Mouse (Mus musculus) heart, embryonic 15.5 days (tissue): ENCODE measurements at regions not wholly inside any gene's neighbourhood (a gene's known extent, or its start where the extent isn't known, plus 50 kb on each side); places are given as distances from the start of the nearest gene placed in this dataset.

Experiments used
- ATAC-seq: fragments of 200-750 bp; cut with Nextera tagmentation; replicated peaks from 2 replicates; pipeline ENCODE4 v1.8.0; 2017; ENCODE audit warnings: low read depth, moderate TSS enrichment; ENCODE audit not compliant: insufficient number of reproducible peaks, insufficient read depth, low FRiP score
- H3K27ac ChIP-seq: fragments of 300-500 bp; sonication (generic); 2 replicates; pipeline ENCODE4 v1.5.1; 2015; ENCODE audit warnings: mild to moderate bottlenecking, inconsistent platforms
- H3K27me3 ChIP-seq: fragments of 300-500 bp; sonication (generic); 2 replicates; pipeline ENCODE4 v1.6.1; 2015; ENCODE audit warnings: inconsistent platforms
- H3K36me3 ChIP-seq: fragments of 300-500 bp; sonication (generic); 2 replicates; pipeline ENCODE4 v1.6.1; 2015; ENCODE audit warnings: mild to moderate bottlenecking, inconsistent platforms
- H3K4me1 ChIP-seq: fragments of 300-500 bp; sonication (generic); replicated peaks from 2 replicates; pipeline ENCODE4 v1.6.1; 2015; ENCODE audit warnings: inconsistent platforms
- H3K4me2 ChIP-seq: fragments of 300-500 bp; sonication (generic); 2 replicates; pipeline ENCODE4 v1.6.1; 2015; ENCODE audit warnings: inconsistent platforms, mild to moderate bottlenecking, moderate library complexity
- H3K4me3 ChIP-seq: fragments of 300-500 bp; sonication (generic); 2 replicates; pipeline ENCODE4 v1.5.1; 2015; ENCODE audit warnings: mild to moderate bottlenecking, inconsistent platforms
- H3K9ac ChIP-seq: fragments of 300-500 bp; sonication (generic); 2 replicates; pipeline ENCODE4 v1.6.1; 2015; ENCODE audit warnings: mild to moderate bottlenecking, inconsistent platforms
- H3K9me3 ChIP-seq: fragments of 300-500 bp; sonication (generic); replicated peaks from 2 replicates; pipeline ENCODE4 v1.6.1; 2016; ENCODE audit warnings: inconsistent platforms
- WGBS: fragments of 180-500 bp; shearing (Covaris S2); methylation state at CpG from one replicate; pipeline ENCODE4 v1.1.7; 2015; ENCODE audit warnings: mixed read lengths; 5-methylcytosine and 5-hydroxymethylcytosine counted together

DNA sequence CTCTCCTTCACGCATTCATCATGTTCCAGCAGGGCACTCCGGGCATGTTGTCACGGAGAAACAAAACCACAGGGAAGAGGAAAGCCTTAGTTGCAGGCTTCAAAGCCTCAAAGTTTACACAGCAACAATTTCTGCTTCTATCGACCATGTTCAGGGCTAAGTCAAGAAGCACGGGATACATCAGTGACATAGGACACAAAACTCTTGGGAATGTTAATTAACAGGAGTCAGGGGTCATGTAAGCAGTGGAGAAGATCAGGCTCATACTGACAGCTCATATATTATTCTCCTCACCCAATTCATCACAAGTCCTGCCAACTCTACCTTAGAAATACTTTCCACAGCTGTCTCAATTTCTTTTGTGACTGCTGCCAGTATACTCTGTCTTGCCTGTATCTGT lies 133.0 kb upstream of the Btbd3 start:
- Histone ChIP-seq H3K9ac (no peak overlapping the region), H3K4me3 (no peak overlapping the region), H3K9me3 (no peaks in the 10 kb centered on the region), H3K4me1 (no peaks in the 10 kb centered on the region), H3K4me2 (no peak overlapping the region), H3K36me3 (no peaks in the 10 kb centered on the region), H3K27ac (no peak overlapping the region), H3K27me3 (no peaks in the 10 kb centered on the region)
- no peak for ATAC-seq
- 62% methylated on average over 5 of the region's 5 CpGs for WGBS

DNA sequence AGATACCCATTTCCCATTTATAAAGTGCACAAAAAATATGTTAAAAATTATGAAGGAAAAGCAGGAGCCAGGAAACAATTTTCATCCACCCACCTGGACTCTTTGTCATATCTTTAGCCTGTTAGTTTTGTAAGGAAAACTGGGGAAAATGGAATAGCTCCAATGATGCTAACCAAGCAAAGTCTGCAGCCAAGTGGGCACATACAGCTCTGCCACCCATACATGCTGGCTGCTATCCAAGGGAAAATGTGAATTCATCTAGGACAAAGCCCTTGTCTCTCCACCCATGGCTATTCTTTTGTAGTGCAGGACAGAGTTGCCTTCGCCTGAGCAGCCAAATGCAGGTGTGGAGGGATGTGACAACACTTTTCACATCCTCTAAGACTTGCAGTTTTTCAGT lies 135.5 kb upstream of the Btbd3 start:
- Histone ChIP-seq H3K9ac (no peak overlapping the region), H3K4me3 (no peak overlapping the region), H3K27me3 (no peaks in the 10 kb centered on the region), H3K4me2 (no peak overlapping the region), H3K4me1 (no peaks in the 10 kb centered on the region), H3K9me3 (no peaks in the 10 kb centered on the region), H3K27ac (no peak overlapping the region), H3K36me3 (no peaks in the 10 kb centered on the region)
- ATAC-seq = no peak
- 68% methylated on average over 1 of the region's 1 CpGs for WGBS

DNA sequence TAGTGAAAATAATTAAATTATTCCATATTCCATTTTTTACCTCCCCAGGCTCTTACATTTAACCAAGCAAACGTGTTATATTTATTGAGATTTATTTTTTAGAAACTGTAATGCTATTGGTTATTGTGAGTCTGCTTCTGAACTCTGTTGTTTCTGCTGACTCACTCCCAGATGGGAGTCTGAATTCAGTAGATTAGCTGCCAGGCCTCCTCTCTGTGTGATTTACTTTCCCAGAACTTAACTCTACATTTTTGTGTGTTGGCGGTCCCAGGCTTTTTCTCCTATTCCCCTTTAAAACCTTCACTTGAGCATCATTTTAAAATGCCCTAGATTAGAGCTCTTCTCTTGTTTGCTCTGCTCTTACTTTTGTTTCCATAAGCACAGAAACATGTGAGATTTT lies 136.2 kb upstream of the Btbd3 start:
- 67% methylated on average over 2 of the region's 2 CpGs for WGBS

DNA sequence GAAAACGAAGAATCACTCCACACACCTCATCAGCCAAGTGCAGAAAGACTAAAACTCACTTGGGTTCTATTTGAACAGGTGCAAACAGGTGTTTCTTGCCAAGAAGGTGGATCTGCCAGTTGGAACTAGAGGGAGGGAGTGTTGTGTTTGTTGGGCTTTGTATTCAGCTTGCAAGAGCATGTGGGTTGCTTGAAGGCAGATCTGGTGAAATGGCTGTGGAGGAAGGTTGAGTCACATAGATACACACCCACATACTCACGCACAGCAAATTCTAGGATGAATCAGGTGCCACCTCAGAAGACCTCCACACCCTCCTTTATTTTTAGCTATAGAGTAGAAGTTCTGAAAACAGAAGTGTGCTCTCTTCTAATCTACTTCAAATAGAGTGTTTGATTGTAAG lies 156.6 kb upstream of the Btbd3 start:
- no peaks in the 10 kb centered on the region for H3K27me3 ChIP-seq
- 77% methylated on average over 2 of the region's 2 CpGs for WGBS
- H3K4me1 ChIP-seq = no peaks in the 10 kb centered on the region
- no peaks in the 10 kb centered on the region for H3K36me3 ChIP-seq
- H3K4me3 ChIP-seq = no peak overlapping the region
- H3K9ac ChIP-seq = no peak overlapping the region
- H3K27ac ChIP-seq = no peak overlapping the region
- ATAC-seq = no peak
- H3K9me3 ChIP-seq = no peaks in the 10 kb centered on the region
- no peak overlapping the region for H3K4me2 ChIP-seq

More for the DNA sequence above, 136.2 kb upstream of the Btbd3 start:
- ATAC-seq = no peak
- Histone ChIP-seq H3K27me3 (no peaks in the 10 kb centered on the region), H3K4me3 (no peak overlapping the region), H3K36me3 (no peaks in the 10 kb centered on the region), H3K4me1 (no peaks in the 10 kb centered on the region), H3K9me3 (no peaks in the 10 kb centered on the region), H3K27ac (no peak overlapping the region), H3K4me2 (no peak overlapping the region), H3K9ac (no peak overlapping the region)

DNA sequence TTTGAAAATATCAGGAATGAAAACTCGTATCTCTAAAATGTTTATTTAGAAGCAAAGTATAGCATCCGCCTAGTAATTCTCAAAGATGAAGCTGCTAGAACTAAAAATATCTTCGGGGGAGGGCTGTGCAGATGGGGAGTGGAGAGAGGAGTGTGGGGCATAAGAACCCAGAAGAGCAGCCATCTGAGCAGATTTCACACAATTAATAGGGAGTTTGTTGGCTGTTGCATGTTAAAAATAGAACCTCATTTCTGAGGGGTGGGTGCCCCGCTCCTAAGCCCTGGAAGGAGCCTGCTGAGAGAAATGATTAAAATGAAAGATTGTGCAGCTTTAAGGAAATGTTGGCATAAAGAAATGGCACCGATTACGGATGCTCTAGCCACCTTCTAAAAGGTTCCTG lies 171.0 kb upstream of the Btbd3 start:
- Histone ChIP-seq H3K36me3 (no peaks in the 10 kb centered on the region), H3K9me3 (no peaks in the 10 kb centered on the region), H3K4me2 (no peak overlapping the region), H3K4me3 (no peak overlapping the region), H3K27ac (no peak overlapping the region), H3K9ac (no peak overlapping the region), H3K4me1 (no peaks in the 10 kb centered on the region), H3K27me3 (no peaks in the 10 kb centered on the region)
- no peak for ATAC-seq
- 57% methylated on average over 6 of the region's 6 CpGs for WGBS

DNA sequence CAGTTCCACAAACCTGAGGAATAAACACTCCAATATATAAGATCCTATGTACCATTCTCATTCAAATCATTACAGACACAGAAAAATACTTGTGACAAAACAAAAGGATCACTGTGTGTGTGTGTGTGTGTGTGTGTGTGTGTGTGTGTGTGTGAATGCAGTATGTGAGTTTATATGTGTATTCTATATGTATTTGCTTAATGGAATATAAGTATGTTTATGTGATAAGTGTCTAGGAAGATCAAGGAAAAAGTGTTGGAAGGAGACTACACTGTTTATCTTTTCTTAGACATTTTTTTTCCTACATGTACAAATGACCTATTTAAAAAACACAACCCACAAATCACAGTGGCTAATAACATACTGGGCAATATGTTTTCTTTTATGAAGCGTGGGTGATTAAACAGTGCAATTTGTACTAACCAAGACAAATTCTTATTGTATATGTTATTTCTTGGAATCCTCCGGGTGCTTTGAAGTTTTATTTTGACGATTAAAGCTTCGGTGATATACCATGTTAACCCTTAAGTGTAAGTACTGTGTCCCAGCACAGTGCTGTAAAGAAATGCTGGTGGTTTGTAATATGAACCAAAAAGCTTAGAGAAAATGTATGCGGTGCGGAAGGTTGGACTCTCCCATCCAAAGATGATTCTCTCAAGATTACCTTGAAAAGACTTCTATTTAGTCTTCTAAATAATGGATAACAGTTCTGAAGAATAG lies 171.6 kb upstream of the Btbd3 start:
- Histone ChIP-seq H3K36me3 (no peaks in the 10 kb centered on the region), H3K27me3 (no peaks in the 10 kb centered on the region), H3K27ac (no peak overlapping the region), H3K4me1 (no peaks in the 10 kb centered on the region), H3K4me2 (no peak overlapping the region), H3K9me3 (no peaks in the 10 kb centered on the region), H3K9ac (no peak overlapping the region), H3K4me3 (no peak overlapping the region)
- WGBS = 70% methylated on average over 6 of the region's 6 CpGs
- ATAC-seq = no peak

DNA sequence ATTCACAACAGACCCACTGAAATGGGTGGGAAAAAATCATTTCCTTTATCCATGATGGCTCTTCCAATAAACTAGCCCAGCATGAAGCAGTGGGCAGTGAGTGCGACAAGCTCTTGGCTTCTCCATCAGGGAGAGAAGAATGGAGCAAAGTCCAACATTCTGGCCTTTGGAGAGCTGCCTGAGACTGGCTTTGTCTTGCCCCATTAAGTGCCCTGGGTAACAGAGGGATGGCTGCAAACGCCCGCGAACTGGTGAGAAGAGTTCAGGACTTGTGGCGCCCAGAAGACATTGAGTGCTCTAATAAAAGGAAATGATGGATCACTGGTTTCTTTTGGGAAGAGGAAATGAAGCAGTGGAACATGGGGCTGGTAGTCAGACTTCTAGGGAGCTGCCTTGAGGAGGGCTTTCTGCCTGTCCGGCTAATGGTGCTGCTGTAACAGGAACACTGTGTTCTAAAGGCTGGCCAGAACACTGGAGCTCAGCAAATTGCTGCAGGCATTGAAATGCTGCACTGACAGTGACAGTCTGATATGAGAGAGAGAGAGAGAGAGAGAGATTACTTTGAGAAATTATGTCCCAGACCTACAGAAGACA lies 182.2 kb upstream of the Btbd3 start:
- H3K27me3 ChIP-seq = no peaks in the 10 kb centered on the region
- H3K4me3 ChIP-seq = no peak overlapping the region
- ATAC-seq = no peak
- H3K4me2 ChIP-seq = no peak overlapping the region
- H3K4me1 ChIP-seq = no peaks in the 10 kb centered on the region
- H3K9ac ChIP-seq = no peak overlapping the region
- WGBS = 80% methylated on average over 6 of the region's 6 CpGs
- H3K9me3 ChIP-seq = no peaks in the 10 kb centered on the region
- H3K36me3 ChIP-seq = no peaks in the 10 kb centered on the region
- H3K27ac ChIP-seq = no peak overlapping the region

DNA sequence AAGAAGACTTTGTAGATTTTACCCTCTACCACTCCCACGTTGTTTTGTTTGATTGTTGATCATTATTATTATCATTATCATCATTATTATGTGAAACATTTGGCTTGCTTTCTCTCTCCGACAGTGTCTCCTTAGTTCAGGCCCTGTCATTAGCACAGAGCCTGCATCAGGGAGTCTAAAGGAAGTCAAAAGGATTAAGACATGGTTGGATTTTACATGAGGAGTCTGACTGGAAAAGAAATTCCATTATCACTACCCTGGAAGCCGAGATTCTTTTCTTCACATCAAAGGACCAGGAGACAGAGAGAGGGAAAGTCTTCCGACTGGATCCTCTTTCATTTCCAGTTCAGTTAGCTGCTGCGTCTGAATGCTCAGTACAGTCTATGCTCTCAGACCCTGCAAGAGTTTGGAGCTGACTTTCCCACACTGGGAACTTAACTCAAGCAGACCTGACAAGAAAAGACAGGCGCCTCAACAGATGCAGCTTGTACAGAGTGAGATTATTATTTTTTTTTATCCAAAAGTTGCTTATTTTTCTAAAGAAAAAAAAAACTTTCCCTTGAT lies 184.1 kb upstream of the Btbd3 start:
- H3K9ac ChIP-seq = no peak overlapping the region
- ATAC-seq = no peak

DNA sequence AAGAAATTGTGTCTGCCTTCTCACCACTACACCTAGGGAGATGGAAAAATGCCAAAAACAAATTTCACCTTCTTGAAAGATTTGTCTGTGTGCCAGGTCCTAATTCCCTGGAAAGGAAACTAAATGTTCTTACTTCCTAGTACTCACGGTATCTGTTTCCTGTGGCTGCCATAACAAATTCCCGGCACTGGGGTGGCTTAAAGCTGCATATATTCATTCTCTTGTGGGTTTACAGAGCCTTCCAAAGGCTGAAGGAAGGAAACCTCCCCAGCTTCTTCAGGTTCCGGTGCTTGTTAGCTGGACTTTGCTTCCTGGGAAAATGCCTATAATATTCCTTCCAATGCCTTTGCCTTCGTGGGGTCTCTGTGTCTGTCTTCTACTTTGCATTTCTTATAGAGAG lies 203.3 kb upstream of the Btbd3 start:
- Histone ChIP-seq H3K4me1 (no peaks in the 10 kb centered on the region), H3K36me3 (no peaks in the 10 kb centered on the region), H3K27ac (no peak overlapping the region), H3K4me3 (no peak overlapping the region), H3K9me3 (no peaks in the 10 kb centered on the region), H3K9ac (no peak overlapping the region), H3K4me2 (no peak overlapping the region), H3K27me3 (no peaks in the 10 kb centered on the region)
- WGBS = 60% methylated on average over 4 of the region's 4 CpGs
- no peak for ATAC-seq

More for the DNA sequence above, 184.1 kb upstream of the Btbd3 start:
- Histone ChIP-seq H3K27me3 (no peaks in the 10 kb centered on the region), H3K4me2 (no peak overlapping the region), H3K4me3 (no peak overlapping the region), H3K27ac (no peak overlapping the region), H3K36me3 (no peaks in the 10 kb centered on the region), H3K9me3 (no peaks in the 10 kb centered on the region), H3K4me1 (no peaks in the 10 kb centered on the region)
- WGBS = 42% methylated on average over 6 of the region's 6 CpGs

DNA sequence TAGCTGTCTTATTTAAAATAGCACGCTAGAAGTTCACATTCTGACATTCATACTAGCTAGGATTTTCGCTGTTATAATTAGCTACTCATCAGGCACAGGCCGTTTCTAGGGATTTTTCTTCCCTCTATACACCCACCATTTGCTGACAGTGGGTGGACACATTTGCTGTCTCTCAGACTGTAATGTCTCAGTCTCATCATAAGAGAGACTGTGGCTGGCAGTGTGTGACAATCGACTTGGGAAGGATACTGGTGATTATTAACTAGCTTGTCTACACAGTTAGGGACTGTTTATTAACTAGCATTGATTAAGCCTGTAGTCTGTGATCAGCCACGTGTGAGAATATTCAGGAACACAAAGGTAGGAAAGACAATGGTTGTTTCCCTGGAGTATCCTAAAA lies 208.0 kb upstream of the Btbd3 start:
- no peak for ATAC-seq
- H3K4me3 ChIP-seq = no peak overlapping the region
- H3K27me3 ChIP-seq = no peaks in the 10 kb centered on the region
- WGBS = 77% methylated on average over 5 of the region's 5 CpGs
- H3K36me3 ChIP-seq = no peaks in the 10 kb centered on the region
- H3K27ac ChIP-seq = no peak overlapping the region
- H3K4me1 ChIP-seq = no peaks in the 10 kb centered on the region
- no peak overlapping the region for H3K9ac ChIP-seq
- no peak overlapping the region for H3K4me2 ChIP-seq
- H3K9me3 ChIP-seq = no peaks in the 10 kb centered on the region

DNA sequence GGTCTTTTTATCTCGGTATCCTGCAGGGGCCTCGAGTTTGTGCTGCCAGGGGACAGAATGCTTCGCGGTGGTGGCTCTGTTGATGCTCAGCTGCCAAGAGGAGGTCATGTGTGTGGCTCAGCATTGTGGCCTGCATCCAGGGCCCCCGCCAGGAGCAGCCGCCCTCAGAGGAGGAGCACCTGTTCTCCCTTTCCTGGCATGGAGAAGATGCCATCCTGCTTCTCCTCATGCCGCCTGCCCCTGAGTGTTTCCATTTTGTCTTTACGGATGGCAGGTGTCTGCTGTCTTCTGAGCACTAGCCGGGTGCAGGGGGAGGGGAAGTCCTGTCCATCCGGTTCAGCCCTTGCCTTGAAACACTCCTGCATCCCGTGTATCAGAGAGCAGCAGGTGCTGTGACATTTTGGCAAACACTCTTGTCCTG lies 208.6 kb upstream of the Btbd3 start:
- Histone ChIP-seq H3K27ac (no peak overlapping the region), H3K9me3 (no peaks in the 10 kb centered on the region), H3K4me3 (no peak overlapping the region), H3K4me2 (no peak overlapping the region), H3K9ac (no peak overlapping the region), H3K36me3 (no peaks in the 10 kb centered on the region), H3K27me3 (no peaks in the 10 kb centered on the region), H3K4me1 (no peaks in the 10 kb centered on the region)
- peak; percentile 35; the same call in 1 of the 2 replicates for ATAC-seq
- 22% methylated on average over 11 of the region's 11 CpGs for WGBS

DNA sequence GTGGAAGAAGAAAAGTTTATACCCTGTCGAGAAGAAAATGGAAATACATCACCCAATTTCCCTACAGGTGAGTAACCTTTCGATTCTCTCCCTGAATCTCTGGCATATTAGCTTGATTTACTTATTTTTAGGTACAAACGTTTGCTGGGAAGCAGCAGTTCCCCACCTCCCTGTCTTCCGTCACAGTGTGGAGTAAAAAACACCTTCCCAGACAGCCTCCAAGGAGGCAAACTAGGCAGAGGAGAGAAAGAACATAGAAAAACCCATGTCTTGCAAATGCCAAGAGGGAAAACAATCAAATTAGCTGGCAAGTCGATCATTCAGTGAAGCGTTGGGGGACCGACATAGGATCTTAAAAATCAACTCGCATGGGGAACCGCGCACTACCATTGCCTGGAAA lies 209.0 kb upstream of the Btbd3 start:
- H3K27me3 ChIP-seq = no peaks in the 10 kb centered on the region
- H3K27ac ChIP-seq = no peak overlapping the region
- no peak overlapping the region for H3K9ac ChIP-seq
- H3K4me1 ChIP-seq = no peaks in the 10 kb centered on the region
- no peaks in the 10 kb centered on the region for H3K9me3 ChIP-seq
- no peaks in the 10 kb centered on the region for H3K36me3 ChIP-seq
- H3K4me3 ChIP-seq = no peak overlapping the region
- no peak for ATAC-seq
- 59% methylated on average over 10 of the region's 10 CpGs for WGBS
- no peak overlapping the region for H3K4me2 ChIP-seq
